Mouse (Mus musculus): ENCODE measurements at regions not wholly inside any gene's neighbourhood (a gene's known extent, or its start where the extent isn't known, plus 50 kb on each side); places are given as distances from the start of the nearest gene placed in this dataset.
"Not testable (repeated sequence)": the region's sequence is repeated elsewhere in the genome, so short reads cannot be mapped to it uniquely, and the experiment has no call there.

GRCm38 (mm10) chr12:18606126-18606525, 91.8 kb downstream of the 5730507C01Rik start:
- peak in 1 of 2 experiments; percentile 34 for DNase-seq (ENCODE audit: extremely low spot score in 1 of 2, low spot score in 1 of 2)

DNA sequence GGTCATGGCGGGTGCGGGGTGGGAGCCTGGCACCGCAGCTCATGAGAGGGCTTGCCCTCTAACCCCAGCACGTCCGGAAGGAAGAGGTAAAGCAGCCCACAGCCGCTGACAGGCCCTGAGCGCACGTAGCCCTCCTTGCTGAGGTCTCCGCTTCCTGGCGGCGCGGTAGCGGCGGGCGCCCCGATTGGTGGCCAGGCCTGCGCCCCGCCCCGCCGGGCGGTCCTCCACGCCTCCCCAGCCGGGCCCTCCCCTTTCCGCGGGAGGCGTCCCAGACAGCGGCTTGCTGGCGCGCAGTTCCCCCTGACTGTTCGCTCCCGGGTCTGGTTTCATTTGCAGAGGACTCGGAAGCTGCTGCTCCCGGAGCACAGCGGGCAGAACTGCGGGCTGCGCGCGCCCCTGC, 95.5 kb downstream of the 5730507C01Rik start:
- DNase-seq (ENCODE audit: extremely low spot score in 1 of 2, low spot score in 1 of 2): peak; percentile 0 to 15

DNA sequence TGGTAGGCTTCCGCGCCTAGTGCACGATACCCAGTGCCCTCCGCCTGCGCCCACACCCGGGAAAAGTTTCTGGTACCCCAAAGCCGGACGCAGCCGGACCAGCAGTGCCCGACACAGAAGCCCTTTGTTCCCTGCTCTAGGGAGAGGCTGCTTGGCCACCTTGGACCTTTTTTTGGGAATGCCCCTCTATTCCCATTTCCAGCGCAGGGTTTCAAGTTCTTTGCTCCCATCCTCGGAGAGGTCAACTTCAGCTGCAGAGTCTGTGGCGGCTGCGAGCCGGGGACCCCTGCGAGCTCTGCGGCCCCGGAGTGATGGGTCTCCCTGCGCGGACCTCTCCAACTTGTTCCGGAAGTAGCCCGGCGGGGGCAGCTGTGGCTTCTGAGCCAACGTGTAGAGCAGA, 96.3 kb downstream of the 5730507C01Rik start:
- not testable (repeated sequence) for DNase-seq (ENCODE audit: extremely low spot score in 1 of 2, low spot score in 1 of 2)
